Mouse (Mus musculus): ENCODE results near the gene Srebf1.

- TF ChIP-seq CTCF (IDR thresholded peaks at IDR 0.05; ENCODE audit: borderline replicate concordance, insufficient read depth, low read length): no peak
- no peak for TF ChIP-seq POLR2A (IDR thresholded peaks at IDR 0.05; ENCODE audit: low read depth, low read length)
These were observed 48.7 kb downstream of the Srebf1 start for GRCm38 (mm10) chr11:60173606-60174184.
